Mouse (Mus musculus): Measurements from ENCODE around the gene Ahsg. TPM values are rescaled to one million over a fixed set of nuclear protein-coding genes. Genes with fewer than 3 reads are reported as not detected.
A peak's percentile ranks its signal among the peaks of the same experiment; 100 is the strongest.

Ahsg gene
- polyA plus RNA-seq, 1 experiment from 2014 or later = 0.31 TPM

DNA sequence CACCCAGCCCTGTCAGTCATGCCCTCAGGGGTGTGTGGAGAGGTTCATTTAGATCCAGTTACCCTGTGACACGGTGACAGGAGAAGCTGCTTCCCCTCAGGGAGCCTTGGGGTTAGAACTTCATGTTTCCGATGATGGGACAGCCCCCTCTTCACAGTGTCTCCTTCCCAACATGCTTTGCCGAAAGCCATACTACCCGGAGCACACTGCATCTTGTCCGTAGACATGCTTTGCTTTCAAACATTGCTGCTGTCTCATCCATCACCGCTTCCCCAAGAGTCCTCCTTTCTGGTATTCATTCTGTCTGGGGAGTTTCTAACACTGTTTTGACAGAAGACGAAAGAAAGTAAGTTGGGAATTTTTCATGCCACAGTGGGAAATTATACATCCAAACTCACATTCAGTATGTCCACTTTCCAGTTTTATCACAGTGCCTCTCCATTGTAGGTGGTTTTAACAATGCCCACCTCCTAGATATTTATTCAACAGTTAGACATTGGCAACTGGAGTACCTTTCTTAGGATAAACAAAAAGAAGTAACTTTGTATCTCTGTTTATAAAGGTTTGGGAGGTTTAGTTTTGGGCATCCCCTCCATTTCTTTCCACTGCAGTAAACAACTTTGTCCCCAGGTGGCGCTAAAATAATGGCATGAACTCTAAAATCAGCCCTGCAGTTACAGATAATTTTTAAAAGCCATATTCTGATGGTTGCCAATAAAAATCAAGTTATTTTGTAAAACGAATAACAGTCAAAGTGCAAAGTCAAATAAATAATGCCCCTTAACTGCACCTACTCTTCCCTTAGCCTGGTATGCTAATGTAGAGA lies 14.6 kb upstream of the Ahsg start:
- H3K27me3 ChIP-seq (ENCODE audit: insufficient read depth, poor library complexity, severe bottlenecking) = no peaks in the 10 kb centered on the region
- no peak overlapping the region for H3K27ac ChIP-seq
- 48% methylated on average over 9 of the region's 9 CpGs for whole genome bisulfite sequencing
- no peak for DNase-seq (ENCODE audit: low spot score)
- no peaks in the 10 kb centered on the region for H3K9me3 ChIP-seq
- H3K4me1 ChIP-seq (replicated peaks) = peaks cover 10% of the 10 kb centered on the region
- no peak overlapping the region for H3K4me3 ChIP-seq
- peaks cover 25% of the 10 kb centered on the region for H3K36me3 ChIP-seq

DNA sequence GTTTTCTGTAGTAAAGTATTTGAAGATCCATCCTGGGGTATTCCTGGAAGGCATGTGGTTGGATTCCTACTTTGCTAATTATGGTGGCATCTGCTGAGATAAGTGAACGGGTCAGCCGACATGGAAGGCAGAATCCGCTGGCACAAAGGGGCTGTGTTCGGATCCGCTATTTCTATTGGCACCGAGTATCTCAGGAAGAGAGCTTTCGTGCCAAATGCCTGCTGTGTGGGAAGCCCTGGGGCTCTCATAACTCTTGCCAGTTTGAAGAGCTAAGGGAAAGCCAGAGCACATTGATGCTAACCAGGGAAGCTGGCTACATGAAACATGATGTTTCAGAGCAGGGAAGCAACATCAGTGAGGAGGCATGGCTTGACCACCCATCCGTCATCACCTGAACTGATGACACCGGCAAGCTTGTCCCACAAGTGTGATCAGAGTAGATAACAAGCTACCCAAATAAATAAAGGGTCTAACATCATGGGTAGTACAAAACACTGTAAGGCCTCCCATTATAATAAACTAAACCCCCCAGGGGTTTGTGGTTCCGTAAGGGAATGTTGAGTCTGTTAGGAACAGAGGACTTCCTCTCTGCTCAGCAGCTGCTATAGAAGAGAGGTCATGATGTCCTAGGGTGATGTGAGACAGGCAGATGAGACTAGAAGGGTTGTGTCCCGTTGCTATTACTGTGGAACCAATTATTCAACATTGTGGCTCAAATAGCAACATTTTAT lies 13.3 kb upstream of the Ahsg start:
- H3K36me3 ChIP-seq = peaks cover 11% of the 10 kb centered on the region
- no peaks in the 10 kb centered on the region for H3K27me3 ChIP-seq (ENCODE audit: insufficient read depth, poor library complexity, severe bottlenecking)
- 85% methylated on average over 11 of the region's 11 CpGs for WGBS
- H3K27ac ChIP-seq = no peak overlapping the region
- DNase-seq (ENCODE audit: low spot score) = no peak
- H3K4me3 ChIP-seq = no peak overlapping the region
- H3K4me1 ChIP-seq (replicated peaks) = peaks cover 10% of the 10 kb centered on the region
- no peaks in the 10 kb centered on the region for H3K9me3 ChIP-seq

DNA sequence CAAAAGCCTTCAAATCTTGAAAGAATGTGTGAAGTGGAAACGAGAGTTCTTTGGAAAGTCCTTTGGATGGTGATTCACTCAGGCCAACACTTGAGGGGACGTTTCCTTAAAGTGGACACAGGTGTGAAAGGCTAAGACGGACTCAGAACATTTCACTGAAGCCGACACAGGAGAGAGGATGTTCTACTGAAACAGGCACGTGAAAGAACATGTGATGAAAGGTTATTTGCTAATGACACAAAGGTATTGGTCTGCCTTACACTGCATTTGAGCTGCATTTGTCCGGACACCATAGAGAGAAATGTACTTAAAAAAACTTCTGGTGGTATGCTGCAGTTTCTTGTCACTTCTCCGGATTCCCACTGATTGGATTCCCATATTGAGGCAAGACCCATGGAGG lies 12.4 kb upstream of the Ahsg start:
- Histone ChIP-seq H3K36me3 (peaks cover 3% of the 10 kb centered on the region), H3K27me3 (ENCODE audit: insufficient read depth, poor library complexity, severe bottlenecking) (no peaks in the 10 kb centered on the region), H3K27ac (no peak overlapping the region), H3K4me1 (replicated peaks) (peaks cover 10% of the 10 kb centered on the region), H3K9me3 (no peaks in the 10 kb centered on the region), H3K4me3 (no peak overlapping the region)
- DNase-seq (ENCODE audit: low spot score) = no peak
- 76% methylated on average over 7 of the region's 7 CpGs for WGBS

DNA sequence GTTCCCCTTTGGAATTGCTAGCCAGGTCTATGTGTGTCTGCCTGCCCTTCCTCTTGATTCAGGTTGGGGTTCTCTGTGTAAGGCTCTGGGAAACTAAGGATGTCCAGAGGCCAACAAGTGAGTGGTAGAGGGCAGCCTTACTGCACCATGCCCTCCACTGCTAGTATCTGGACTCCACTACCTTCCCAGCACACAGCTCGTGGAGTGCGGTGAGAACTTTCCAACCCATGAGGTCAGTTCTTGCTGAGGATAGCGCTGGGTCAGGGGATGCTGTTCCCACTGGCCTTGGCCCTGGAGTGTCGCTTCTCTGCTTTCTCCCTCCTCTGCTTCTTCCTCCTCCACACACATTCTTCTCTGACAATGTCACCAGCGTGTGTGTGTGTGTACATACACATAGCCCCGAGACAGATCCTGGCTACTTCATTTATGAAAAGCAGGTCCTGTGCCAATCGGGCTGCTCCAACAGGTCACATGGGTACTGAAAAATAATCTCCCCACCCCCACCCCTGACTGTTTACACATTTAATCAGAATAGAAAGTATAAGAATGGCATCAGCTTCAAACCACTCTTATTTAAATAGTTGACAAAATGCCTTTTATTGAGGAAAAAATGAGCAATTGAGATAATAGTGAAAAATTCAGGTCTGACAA lies 11.0 kb upstream of the Ahsg start:
- no peaks in the 10 kb centered on the region for H3K9me3 ChIP-seq
- H3K27me3 ChIP-seq (ENCODE audit: insufficient read depth, poor library complexity, severe bottlenecking) = no peaks in the 10 kb centered on the region
- WGBS = 76% methylated on average over 7 of the region's 7 CpGs
- no peak overlapping the region for H3K27ac ChIP-seq
- H3K4me3 ChIP-seq = no peak overlapping the region
- DNase-seq (ENCODE audit: low spot score) = no peak
- H3K4me1 ChIP-seq (replicated peaks) = peaks cover 10% of the 10 kb centered on the region
- H3K36me3 ChIP-seq = no peaks in the 10 kb centered on the region

DNA sequence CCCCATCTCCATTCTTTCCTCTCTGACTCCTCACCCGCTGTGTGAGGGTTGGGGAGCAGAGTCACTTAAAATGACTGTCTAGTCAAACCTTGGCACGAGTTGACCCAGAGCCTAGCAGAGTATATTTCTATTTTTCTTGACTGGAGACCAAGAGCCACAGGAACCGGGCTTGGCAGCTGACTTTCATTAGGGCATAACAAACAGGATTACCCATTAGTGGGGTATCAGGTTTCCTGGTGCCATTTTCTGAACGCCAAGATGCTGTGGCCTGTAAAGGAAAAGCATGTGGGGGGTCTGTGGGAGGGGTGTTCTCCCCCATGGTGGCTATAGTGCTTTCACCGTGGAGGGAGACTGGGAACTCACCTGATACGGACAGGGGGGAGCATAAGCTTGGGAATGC lies 10.2 kb upstream of the Ahsg start:
- Histone ChIP-seq H3K4me3 (no peak overlapping the region), H3K4me1 (replicated peaks) (peaks cover 10% of the 10 kb centered on the region), H3K36me3 (no peaks in the 10 kb centered on the region), H3K27ac (no peak overlapping the region; the same call in 1 of the 2 replicates), H3K27me3 (ENCODE audit: insufficient read depth, poor library complexity, severe bottlenecking) (no peaks in the 10 kb centered on the region), H3K9me3 (no peaks in the 10 kb centered on the region)
- 20% methylated on average over 6 of the region's 6 CpGs for WGBS
- DNase-seq (ENCODE audit: low spot score) = peak; percentile 35

DNA sequence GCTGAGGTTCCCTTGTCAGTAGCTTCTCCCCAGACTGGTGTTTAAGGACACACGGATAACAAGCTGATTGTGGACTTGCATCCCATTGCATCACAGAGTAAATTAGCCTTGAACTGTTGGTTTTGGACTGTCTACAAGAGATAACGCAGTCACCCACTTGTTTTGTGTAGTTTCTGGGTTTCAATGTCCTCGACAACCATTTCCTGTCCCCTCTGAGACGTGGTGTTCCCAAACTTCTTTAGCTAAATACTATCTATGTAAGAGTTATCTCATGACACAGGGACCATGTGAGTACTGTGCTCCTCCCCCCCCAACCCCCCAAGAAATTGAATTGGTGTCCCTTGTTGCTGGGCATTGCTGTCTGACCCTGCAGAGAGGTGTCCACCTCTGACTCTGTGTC lies 9.6 kb upstream of the Ahsg start:
- no peaks in the 10 kb centered on the region for H3K27me3 ChIP-seq (ENCODE audit: insufficient read depth, poor library complexity, severe bottlenecking)
- WGBS = 73% methylated on average over 4 of the region's 4 CpGs
- no peak overlapping the region for H3K4me3 ChIP-seq
- peaks cover 10% of the 10 kb centered on the region for H3K4me1 ChIP-seq (replicated peaks)
- H3K36me3 ChIP-seq = no peaks in the 10 kb centered on the region
- no peak for DNase-seq (ENCODE audit: low spot score)
- H3K9me3 ChIP-seq = no peaks in the 10 kb centered on the region
- H3K27ac ChIP-seq = no peak overlapping the region

DNA sequence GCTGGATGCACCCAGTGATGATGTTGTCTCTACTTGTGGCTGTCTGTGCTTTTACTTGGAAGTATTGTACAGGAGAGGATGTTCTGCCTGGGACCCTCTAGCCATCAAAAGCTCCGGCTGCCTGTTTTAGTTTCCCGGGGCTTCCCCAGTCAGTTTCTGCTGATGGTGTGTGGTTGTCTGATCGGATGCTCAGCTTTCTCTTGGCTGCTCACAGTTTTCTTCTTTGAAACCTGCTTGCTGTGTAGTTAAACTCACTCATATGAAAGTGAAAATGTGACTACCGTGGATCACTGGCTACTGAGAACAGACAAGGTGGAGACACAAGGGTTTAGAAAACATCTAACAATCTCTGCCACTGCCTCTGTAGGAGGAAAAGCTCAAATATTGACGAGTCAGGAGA lies 7.6 kb upstream of the Ahsg start:
- Histone ChIP-seq H3K4me1 (replicated peaks) (peaks cover 10% of the 10 kb centered on the region), H3K9me3 (no peaks in the 10 kb centered on the region), H3K4me3 (no peak overlapping the region), H3K27ac (no peak overlapping the region), H3K36me3 (no peaks in the 10 kb centered on the region), H3K27me3 (ENCODE audit: insufficient read depth, poor library complexity, severe bottlenecking) (no peaks in the 10 kb centered on the region)
- no peak for DNase-seq (ENCODE audit: low spot score)
- 85% methylated on average over 5 of the region's 5 CpGs for WGBS

DNA sequence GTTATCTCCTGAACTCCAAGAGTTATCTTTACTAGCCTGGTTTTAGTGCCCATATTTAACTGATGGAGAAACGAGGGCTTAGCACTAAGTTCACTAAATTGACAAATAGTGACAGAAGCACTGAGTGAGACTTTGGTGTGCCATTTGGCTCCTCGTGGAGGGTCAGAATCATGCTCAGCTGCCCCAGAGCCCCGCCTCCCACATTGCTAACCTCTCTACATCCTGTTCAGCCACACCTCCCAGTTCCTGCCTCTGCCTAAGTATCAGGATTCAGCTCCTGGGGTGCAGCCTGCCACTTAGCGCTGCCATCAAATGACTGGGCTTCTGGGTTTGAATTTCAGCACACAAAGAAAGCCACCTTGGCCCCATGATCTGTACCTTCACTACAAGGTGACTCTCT lies 5.7 kb upstream of the Ahsg start:
- no peak overlapping the region for H3K4me3 ChIP-seq
- peaks cover 15% of the 10 kb centered on the region for H3K4me1 ChIP-seq (replicated peaks)
- no peaks in the 10 kb centered on the region for H3K9me3 ChIP-seq
- no peaks in the 10 kb centered on the region for H3K27me3 ChIP-seq (ENCODE audit: insufficient read depth, poor library complexity, severe bottlenecking)
- no peak overlapping the region for H3K27ac ChIP-seq
- DNase-seq (ENCODE audit: low spot score) = no peak
- no peaks in the 10 kb centered on the region for H3K36me3 ChIP-seq
- 53% methylated on average over 4 of the region's 4 CpGs for WGBS

DNA sequence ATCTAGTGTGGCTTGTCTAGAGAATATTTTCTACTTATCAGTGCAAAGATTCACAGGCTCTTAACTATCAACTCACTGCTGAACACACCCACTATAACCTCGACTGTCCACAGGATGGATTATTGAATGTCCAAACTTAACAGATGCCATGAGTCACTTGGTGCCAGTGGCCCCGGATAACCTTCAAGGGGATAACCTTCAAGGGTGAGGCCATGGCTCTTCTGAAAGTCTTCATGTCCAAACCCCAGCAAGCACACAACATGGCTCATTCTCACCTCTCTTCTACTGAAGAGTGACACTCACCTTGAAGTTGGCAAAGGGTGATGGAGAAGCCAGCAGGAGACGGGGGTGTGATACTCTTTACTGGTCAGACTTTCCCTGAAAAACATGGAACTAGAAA lies 4.4 kb upstream of the Ahsg start:
- 82% methylated on average over 3 of the region's 3 CpGs for WGBS
- Histone ChIP-seq H3K9me3 (no peaks in the 10 kb centered on the region), H3K4me3 (no peak overlapping the region), H3K27ac (no peak overlapping the region), H3K4me1 (replicated peaks) (peaks cover 6% of the 10 kb centered on the region; the same call in 1 of the 2 replicates), H3K27me3 (ENCODE audit: insufficient read depth, poor library complexity, severe bottlenecking) (no peaks in the 10 kb centered on the region), H3K36me3 (no peaks in the 10 kb centered on the region)
- no peak for DNase-seq (ENCODE audit: low spot score)

DNA sequence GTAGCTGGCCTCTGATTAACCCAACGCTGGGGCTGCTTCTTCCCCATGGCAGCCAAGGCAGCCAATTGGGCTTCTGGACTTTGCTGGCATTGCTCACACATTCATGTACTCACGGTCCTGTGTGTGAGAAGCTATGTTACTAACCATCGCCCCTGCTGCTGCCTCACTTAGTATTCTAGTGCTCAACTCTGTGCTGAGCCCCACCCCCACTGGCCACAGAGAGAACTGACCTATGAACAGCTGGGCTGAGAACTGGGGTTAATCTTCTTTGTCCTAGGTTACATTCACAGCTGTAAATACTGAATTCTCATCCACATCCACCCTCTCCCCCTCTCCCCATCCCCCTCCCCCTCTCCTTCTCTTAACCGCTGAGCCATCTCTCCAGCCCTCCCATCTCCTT lies 2.2 kb upstream of the Ahsg start:
- H3K9me3 ChIP-seq = no peaks in the 10 kb centered on the region
- 58% methylated on average over 4 of the region's 4 CpGs for WGBS
- DNase-seq (ENCODE audit: low spot score) = no peak
- no peaks in the 10 kb centered on the region for H3K27me3 ChIP-seq (ENCODE audit: insufficient read depth, poor library complexity, severe bottlenecking)
- H3K4me1 ChIP-seq (replicated peaks) = peaks cover 6% of the 10 kb centered on the region; the same call in 1 of the 2 replicates
- no peak overlapping the region for H3K4me3 ChIP-seq
- no peaks in the 10 kb centered on the region for H3K36me3 ChIP-seq
- 0 out of 2 replicates have a peak overlapping the region, but pooled peaks have one; percentile 12 for H3K27ac ChIP-seq

DNA sequence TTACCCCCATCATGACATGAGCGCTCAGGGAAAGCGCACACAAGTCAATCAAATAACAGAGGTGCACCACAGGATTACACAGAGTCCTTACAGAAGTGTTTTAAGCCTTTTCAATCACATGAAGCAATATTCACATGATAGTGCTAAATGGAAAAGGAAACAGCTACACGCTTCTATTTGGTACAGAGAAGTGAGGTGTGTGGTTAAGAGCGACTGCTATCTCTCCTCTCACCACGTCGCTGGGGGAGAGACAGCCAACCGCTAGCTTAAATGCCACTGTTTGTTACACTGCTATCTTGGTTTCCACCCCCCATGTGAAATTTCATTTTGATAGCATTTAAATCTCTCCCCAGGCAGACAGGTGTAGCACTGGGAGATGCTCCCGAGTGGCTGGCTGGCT lies 1.4 kb upstream of the Ahsg start:
- H3K4me1 ChIP-seq (replicated peaks) = peaks cover 11% of the 10 kb centered on the region
- H3K27ac ChIP-seq = no peak overlapping the region
- WGBS = 92% methylated on average over 8 of the region's 8 CpGs
- no peak for DNase-seq (ENCODE audit: low spot score)
- H3K36me3 ChIP-seq = no peaks in the 10 kb centered on the region
- H3K27me3 ChIP-seq (ENCODE audit: insufficient read depth, poor library complexity, severe bottlenecking) = no peaks in the 10 kb centered on the region
- H3K4me3 ChIP-seq = no peak overlapping the region
- H3K9me3 ChIP-seq = no peaks in the 10 kb centered on the region

DNA sequence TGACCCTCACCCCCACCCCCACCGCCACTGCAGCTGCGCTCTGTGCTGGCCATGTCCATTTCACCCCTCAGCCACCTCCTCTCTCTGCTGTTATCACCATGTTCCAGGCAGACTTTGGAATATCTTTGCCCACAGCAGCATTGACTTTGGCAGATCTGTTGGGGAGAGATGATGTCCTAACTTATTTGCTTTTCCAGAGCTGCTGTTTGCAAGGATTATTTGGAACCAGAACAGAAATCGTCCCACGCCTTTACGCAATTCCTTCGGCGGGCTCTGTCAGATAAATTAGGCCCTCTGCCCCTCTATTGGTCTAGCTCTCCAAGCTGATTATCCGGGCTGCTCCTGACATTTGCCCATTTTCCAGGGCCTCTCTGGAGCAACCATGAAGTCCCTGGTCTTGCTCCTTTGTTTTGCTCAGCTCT lies 667 bp downstream of the Ahsg start:
- H3K27ac ChIP-seq = no peak overlapping the region
- 93% methylated on average over 8 of the region's 8 CpGs for WGBS
- peaks cover 11% of the 10 kb centered on the region for H3K4me1 ChIP-seq (replicated peaks)
- DNase-seq (ENCODE audit: low spot score) = no peak
- no peak overlapping the region for H3K4me3 ChIP-seq
- no peaks in the 10 kb centered on the region for H3K9me3 ChIP-seq
- no peaks in the 10 kb centered on the region for H3K27me3 ChIP-seq (ENCODE audit: insufficient read depth, poor library complexity, severe bottlenecking)
- no peaks in the 10 kb centered on the region for H3K36me3 ChIP-seq

DNA sequence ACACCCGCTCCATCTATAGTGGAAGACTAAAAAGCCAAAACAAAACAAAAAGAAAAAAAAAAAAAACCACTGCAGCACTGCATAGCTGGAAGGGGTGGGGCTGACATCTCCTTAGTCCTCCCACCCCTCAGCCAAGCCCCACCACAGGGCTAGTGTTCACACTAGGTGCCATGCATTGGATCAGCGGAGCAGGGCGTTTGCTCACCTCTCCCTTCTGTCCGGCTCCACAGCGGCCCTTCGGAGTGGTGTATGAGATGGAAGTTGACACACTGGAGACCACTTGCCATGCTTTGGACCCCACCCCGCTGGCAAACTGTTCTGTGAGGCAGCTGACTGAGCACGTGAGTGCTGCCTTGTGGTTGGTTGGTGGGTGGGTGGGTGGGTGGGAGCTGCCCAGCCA lies 3.0 kb downstream of the Ahsg start:
- H3K4me3 ChIP-seq = no peak overlapping the region
- no peaks in the 10 kb centered on the region for H3K9me3 ChIP-seq
- 0 out of 2 replicates have a peak overlapping the region, but pooled peaks have one; percentile 35 for H3K27ac ChIP-seq
- H3K36me3 ChIP-seq = no peaks in the 10 kb centered on the region
- no peak for DNase-seq (ENCODE audit: low spot score)
- peaks cover 6% of the 10 kb centered on the region for H3K4me1 ChIP-seq (replicated peaks)
- 74% methylated on average over 8 of the region's 8 CpGs for WGBS
- no peaks in the 10 kb centered on the region for H3K27me3 ChIP-seq (ENCODE audit: insufficient read depth, poor library complexity, severe bottlenecking)
